Mouse (Mus musculus) left cerebral cortex, postnatal 36 days (tissue): ENCODE data around the gene Vmn2r41. TPM values are rescaled to one million over a fixed set of nuclear protein-coding genes. Genes with fewer than 3 reads are reported as not detected.
"Not testable (repeated sequence)": the region's sequence is repeated elsewhere in the genome, so short reads cannot be mapped to it uniquely, and the experiment has no call there.

Source experiments
- DNase-seq, 2 experiments: peaks; one replicate each; pipeline ENCODE4 v3.0.0; 2021 to 2022; ENCODE audit warnings: low spot score in 2 of 2, mixed read lengths in 1 of 2
- intact Hi-C: fragments of 180-260 bp; cut with DNase I; formaldehyde crosslinking; loops from one replicate; pipeline ENCODE4 v1.15.1; 2025
- total RNA-seq, 2 experiments: library from RNA; stranded (reverse); gene quantifications; 2 replicates each; pipeline ENCODE4 v1.2.3; 2021

Vmn2r41 gene
- total RNA-seq = not detected

- DNase-seq, intact Hi-C loops: not testable (repeated sequence)
These were observed at the start of gene Vmn2r41 for GRCm38 (mm10) chr7:8161554-8161953. Gene Vmn2r41 (minus strand): TSS chr7:8161654.

- DNase-seq, intact Hi-C loops: not testable (repeated sequence)
These were observed 38.8 kb upstream of the Vmn2r41 start, which contains the start of gene Vmn2r42 for GRCm38 (mm10) chr7:8200220-8200619. Gene Vmn2r42 (minus strand): TSS chr7:8200320.

DNA sequence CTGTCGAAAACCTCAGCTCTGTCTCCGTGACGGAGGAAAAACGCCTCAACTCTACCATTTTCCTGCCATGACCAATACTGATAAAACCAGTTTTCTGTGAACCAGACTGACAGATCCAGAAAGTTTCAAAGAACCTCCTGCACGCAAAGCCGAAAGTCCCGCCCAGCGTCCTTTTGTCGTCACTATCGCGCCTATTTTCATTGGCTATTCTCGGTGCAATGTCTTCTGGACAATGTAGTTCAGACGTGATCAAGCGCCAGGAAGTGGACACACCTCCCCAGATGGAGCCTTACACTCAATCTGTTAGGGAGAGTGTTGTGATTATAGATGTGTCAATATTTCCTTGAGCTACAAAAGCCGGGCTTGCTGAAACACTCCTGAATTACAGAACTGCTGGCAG lies 68.6 kb downstream of the Vmn2r41 start:
- DNase-seq, intact Hi-C loops: not testable (repeated sequence)

Other genes starting within 250 kb of the Vmn2r41 start
- not detected for gene Vmn2r42, start 38.7 kb upstream of the Vmn2r41 start, total RNA-seq
- gene Vmn2r43, start 98.9 kb upstream of the Vmn2r41 start, total RNA-seq = not detected
- gene Vmn2r44, start 221.7 kb upstream of the Vmn2r41 start, total RNA-seq = not detected